ENCODE assay signal across 23 mouse cellular contexts in the genomic region with DNA sequence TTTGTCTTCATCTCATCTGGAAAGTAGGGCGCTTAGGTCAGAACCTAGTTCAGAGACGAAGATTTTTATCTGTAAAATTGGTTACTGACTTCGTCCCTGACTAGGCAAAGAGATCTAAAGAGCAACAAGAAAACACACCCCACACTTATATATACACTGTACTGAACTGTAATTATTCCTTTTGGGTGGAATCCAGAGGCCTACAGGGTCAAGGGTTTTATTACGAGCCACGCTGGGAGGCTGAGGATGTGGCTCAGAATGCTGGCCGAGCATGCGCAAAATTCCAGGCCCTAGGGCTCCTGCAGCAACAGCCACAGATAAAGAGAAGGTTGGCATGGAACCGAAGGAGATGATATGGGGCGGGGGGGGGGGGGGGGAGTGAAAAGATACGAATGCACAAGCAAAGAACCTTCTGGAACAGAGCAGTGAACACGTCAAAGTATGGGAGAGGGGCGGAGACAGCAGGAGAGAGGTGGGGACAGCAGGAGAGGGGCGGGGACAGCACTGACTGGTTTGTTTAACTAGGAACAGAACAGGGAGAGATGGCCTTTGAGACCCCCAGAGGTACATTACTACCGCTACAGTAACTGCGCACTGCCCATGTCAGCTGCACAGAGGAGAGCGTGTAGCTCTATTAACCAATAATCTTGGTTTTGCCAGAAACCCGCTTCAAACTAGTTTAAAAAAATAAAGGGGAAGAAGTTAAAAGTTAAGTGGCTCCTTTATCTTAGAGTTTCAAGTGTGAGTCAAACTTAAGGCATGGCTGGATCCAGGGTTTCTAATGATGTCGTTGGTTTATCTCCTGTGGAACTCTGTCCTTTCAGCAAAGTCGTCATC. TPM values are rescaled to one million over a fixed set of nuclear protein-coding genes. Genes with fewer than 3 reads are reported as not detected.
A peak's percentile ranks its signal among the peaks of the same experiment; 100 is the strongest.
DNase-seq lines count a peak whose midpoint lies in the region; ATAC-seq and TF ChIP-seq lines count a peak whose summit lies in the region.
"Had no signal": no experiment of that assay in that cellular context is flagged by ENCODE, and none has a peak within 500 bp of the region (broad histone marks: within the 10 kb centered on the region; RNA-seq: fewer than 3 reads in every experiment).

No protein-coding gene starts in this region.

- peak; percentile 5 to 23; a peak in 2 of 4 replicates for TF ChIP-seq EP300 in MEL (IDR thresholded peaks at IDR 0.05; ENCODE audit: low read depth in 1 of 2, low read length in 2 of 2)

- H3K27me3 ChIP-seq in embryonic facial prominence, embryonic 14.5 days (replicated peaks; ENCODE audit: control insufficient read depth, insufficient read depth, low read length) = peaks cover 25% of the 10 kb centered on the region
- peaks cover 47% of the 10 kb centered on the region for H3K27me3 ChIP-seq in embryonic facial prominence, embryonic 10.5 days (replicated peaks; ENCODE audit: low read depth, poor library complexity, severe bottlenecking)
- H3K27me3 ChIP-seq in kidney, embryonic 16.5 days (ENCODE audit: insufficient read depth, low read length) = peaks cover 20% of the 10 kb centered on the region
- H3K27me3 ChIP-seq in spleen, adult 2 months (ENCODE audit: control insufficient read depth, insufficient read depth, low read length) = no peaks in the 10 kb centered on the region
- peaks cover 6 to 9% of the 10 kb centered on the region in 2 experiments for H3K27me3 ChIP-seq in MEL (ENCODE audit: control insufficient read depth in 1 of 2, insufficient read depth in 2 of 2, low read length in 2 of 2)

- no peaks in the 10 kb centered on the region for H3K36me3 ChIP-seq in embryonic facial prominence, embryonic 14.5 days (ENCODE audit: control insufficient read depth, insufficient read depth, low read length)
- H3K36me3 ChIP-seq in embryonic facial prominence, embryonic 10.5 days (replicated peaks) = no peaks in the 10 kb centered on the region
- H3K36me3 ChIP-seq in kidney, embryonic 16.5 days (ENCODE audit: insufficient read depth, low read length) = no peaks in the 10 kb centered on the region
- no peaks in the 10 kb centered on the region for H3K36me3 ChIP-seq in spleen, adult 2 months (ENCODE audit: control insufficient read depth, insufficient read depth, low read length)
- peaks cover 0 to 5% of the 10 kb centered on the region in 2 experiments; a peak in 2 of 4 replicates for H3K36me3 ChIP-seq in MEL (ENCODE audit: control insufficient read depth in 1 of 2, insufficient read depth in 2 of 2, low read length in 2 of 2)
- H3K36me3 ChIP-seq: hindbrain, embryonic 12.5 days; limb, embryonic 13.5 days; midbrain, embryonic 13.5 days had no signal

- H3K4me1 ChIP-seq in embryonic facial prominence, embryonic 14.5 days (ENCODE audit: control insufficient read depth, insufficient read depth, low read length) = peaks cover 6% of the 10 kb centered on the region
- peaks cover 28% of the 10 kb centered on the region for H3K4me1 ChIP-seq in embryonic facial prominence, embryonic 10.5 days
- peaks cover 24% of the 10 kb centered on the region for H3K4me1 ChIP-seq in kidney, embryonic 16.5 days (ENCODE audit: insufficient read depth, low read length)
- H3K4me1 ChIP-seq in spleen, adult 2 months (ENCODE audit: control insufficient read depth, insufficient read depth, insufficient read length) = peaks cover 53% of the 10 kb centered on the region
- H3K4me1 ChIP-seq in MEL (ENCODE audit: control insufficient read depth in 1 of 2, insufficient read depth in 2 of 2, low read length in 2 of 2) = peaks cover 0 to 16% of the 10 kb centered on the region in 2 experiments; a peak in 2 of 4 replicates

- DNase-seq in embryonic facial prominence, embryonic 14.5 days (ENCODE audit: low spot score) = peak; percentile 27
- DNase-seq in embryonic facial prominence, embryonic 10.5 days (ENCODE audit: low spot score) = no peak
- peak; percentile 31 for DNase-seq in kidney, postnatal 14 days
- DNase-seq in spleen, adult 2 months (ENCODE audit: low read depth in 1 of 2, low spot score in 2 of 2) = no peak
- no peak for DNase-seq in spleen, adult 12 weeks (ENCODE audit: low spot score)
- DNase-seq in MEL (ENCODE audit: low read depth, low spot score) = peak; percentile 76
- no peak for DNase-seq in cerebellum, postnatal 4 days (ENCODE audit: low spot score in 2 of 2)
- DNase-seq: cerebellum, adult 2 months; cerebellum, postnatal 14 days; gastrocnemius, postnatal 14 days; heart, postnatal 14 days; kidney, postnatal 36 days; right cerebral cortex, postnatal 14 days had no signal

- 68% methylated on average over 18 of the region's 19 CpGs for WGBS in embryonic facial prominence, embryonic 14.5 days
- 80% methylated on average over 19 of the region's 19 CpGs for WGBS in embryonic facial prominence, embryonic 10.5 days
- 64% methylated on average over 17 of the region's 19 CpGs for WGBS in kidney, embryonic 16.5 days
- WGBS in spleen, adult 2 months = 73% methylated on average over 18 of the region's 19 CpGs

- H3K9ac ChIP-seq in embryonic facial prominence, embryonic 14.5 days (ENCODE audit: low read depth, low read length) = no peak overlapping the region
- H3K9ac ChIP-seq in kidney, embryonic 16.5 days (replicated peaks; ENCODE audit: low read length) = no peak overlapping the region
- H3K9ac ChIP-seq in MEL (ENCODE audit: control insufficient read depth, low read depth, low read length, poor library complexity, severe bottlenecking) = no peak overlapping the region
- H3K9ac ChIP-seq: hindbrain, embryonic 12.5 days; limb, embryonic 13.5 days; midbrain, embryonic 13.5 days had no signal

- TF ChIP-seq CTCF in spleen, adult 2 months (IDR thresholded peaks at IDR 0.05; ENCODE audit: extremely low read depth, insufficient read depth, insufficient read length, insufficient replicate concordance) = no peak
- no peak for TF ChIP-seq CTCF in MEL (IDR thresholded peaks at IDR 0.05 in 2 of 3, conservative IDR thresholded peaks at IDR 0.05 in 1 of 3; ENCODE audit: control insufficient read depth in 1 of 3, insufficient read depth in 1 of 3, low read depth in 2 of 3, low read length in 3 of 3, poor library complexity in 1 of 3, severe bottlenecking in 1 of 3)

- H3K4me2 ChIP-seq in embryonic facial prominence, embryonic 14.5 days (ENCODE audit: low read depth, low read length) = no peak overlapping the region
- no peak overlapping the region for H3K4me2 ChIP-seq in kidney, embryonic 16.5 days (replicated peaks; ENCODE audit: low read depth, low read length)
- H3K4me2 ChIP-seq: hindbrain, embryonic 12.5 days; limb, embryonic 13.5 days; liver, embryonic 11.5 days; midbrain, embryonic 13.5 days had no signal

- TF ChIP-seq POLR2A in spleen, adult 2 months (IDR thresholded peaks at IDR 0.05; ENCODE audit: low read depth, low read length) = no peak
- no peak for TF ChIP-seq POLR2A in MEL (IDR thresholded peaks at IDR 0.05; ENCODE audit: control insufficient read depth in 1 of 2, insufficient read depth in 1 of 2, low read depth in 1 of 2, low read length in 2 of 2, poor library complexity in 1 of 2)

- no peak overlapping the region for H3K27ac ChIP-seq in embryonic facial prominence, embryonic 14.5 days (replicated peaks; ENCODE audit: low read depth, low read length)
- H3K27ac ChIP-seq in embryonic facial prominence, embryonic 10.5 days (replicated peaks) = no peak overlapping the region
- no peak overlapping the region for H3K27ac ChIP-seq in kidney, embryonic 16.5 days (ENCODE audit: low read length)
- peak overlapping the region; percentile 97 for H3K27ac ChIP-seq in spleen, adult 2 months (ENCODE audit: insufficient read depth, low read length)
- H3K27ac ChIP-seq in MEL (ENCODE audit: control insufficient read depth, low read depth, low read length) = peak overlapping the region; percentile 28
- H3K27ac ChIP-seq: hindbrain, embryonic 12.5 days; hindbrain, postnatal 0 days; limb, embryonic 13.5 days; macrophage; midbrain, embryonic 13.5 days had no signal

- H3K79me2 ChIP-seq in MEL (ENCODE audit: control insufficient read depth, insufficient read depth, low read length, poor library complexity) = no peaks in the 10 kb centered on the region

- no peak overlapping the region for H3K4me3 ChIP-seq in embryonic facial prominence, embryonic 14.5 days (ENCODE audit: low read depth, low read length)
- H3K4me3 ChIP-seq in embryonic facial prominence, embryonic 10.5 days = no peak overlapping the region
- H3K4me3 ChIP-seq in kidney, embryonic 16.5 days (ENCODE audit: low read length) = no peak overlapping the region
- no peak overlapping the region for H3K4me3 ChIP-seq in spleen, adult 2 months (ENCODE audit: extremely low read depth, insufficient read depth, insufficient read length)
- peak overlapping the region in 1 of 2 experiments; percentile 24; a peak in 1 of 4 replicates for H3K4me3 ChIP-seq in MEL (ENCODE audit: control insufficient read depth in 1 of 2, insufficient read depth in 1 of 2, low read depth in 2 of 2, low read length in 2 of 2)
- H3K4me3 ChIP-seq: hindbrain, embryonic 12.5 days; limb, embryonic 13.5 days; midbrain, embryonic 13.5 days had no signal

- H3K9me3 ChIP-seq in embryonic facial prominence, embryonic 14.5 days (ENCODE audit: control insufficient read depth, low read length) = no peaks in the 10 kb centered on the region
- no peaks in the 10 kb centered on the region for H3K9me3 ChIP-seq in embryonic facial prominence, embryonic 10.5 days
- no peaks in the 10 kb centered on the region for H3K9me3 ChIP-seq in kidney, embryonic 16.5 days (ENCODE audit: low read length)
- H3K9me3 ChIP-seq in MEL (replicated peaks; ENCODE audit: insufficient read depth, low read length) = no peaks in the 10 kb centered on the region
- H3K9me3 ChIP-seq: hindbrain, embryonic 12.5 days; limb, embryonic 13.5 days; midbrain, embryonic 13.5 days had no signal

- no peak for TF ChIP-seq RAD21 in MEL (IDR thresholded peaks at IDR 0.05; ENCODE audit: low read depth, low read length)

- no peak for ATAC-seq in embryonic facial prominence, embryonic 14.5 days (ENCODE audit: low read depth)
- no peak for ATAC-seq in kidney, embryonic 16.5 days (ENCODE audit: low FRiP score, low TSS enrichment)
- ATAC-seq: forebrain, embryonic 14.5 days; hindbrain, postnatal 0 days; intestine, postnatal 0 days; midbrain, embryonic 13.5 days had no signal

RNA-seq across cellular contexts. Expression of a gene that starts 30.3 kb away (rescaled TPM):
- 528 and 551 TPM in 2 replicates for polyA plus RNA-seq in embryonic facial prominence, embryonic 14.5 days (2014; fragmentation: Nextera tagmentation; extraction: Ambion mirVana)
- 516 and 527 TPM in 2 replicates for polyA plus RNA-seq in embryonic facial prominence, embryonic 10.5 days (2016; fragmentation: Nextera tagmentation; extraction: Ambion mirVana)
- polyA plus RNA-seq in kidney, embryonic 16.5 days (2015; fragmentation: Nextera tagmentation; extraction: Ambion mirVana) = 372 and 438 TPM in 2 replicates
- polyA plus RNA-seq in spleen, adult 2 months (2012; rRNA removed) = 259 and 289 TPM in 2 replicates
- 2,589 and 2,603 TPM in 2 replicates for total RNA-seq in MEL (2012; rRNA removed)
- 1,000 to 10,000 TPM in 1 of 2 experiments, not detected in 1; 2,003 TPM for polyA plus RNA-seq in MEL (2012; ENCODE audit: insufficient read depth in 1 of 2, insufficient read length in 2 of 2, low read depth in 1 of 2, low replicate concordance in 2 of 2, missing spikeins in 1 of 2)

RNA-seq across cellular contexts. Expression of a gene that starts 59.8 kb away (rescaled TPM):
- polyA plus RNA-seq in embryonic facial prominence, embryonic 14.5 days (2014; fragmentation: Nextera tagmentation; extraction: Ambion mirVana) = 404 and 407 TPM in 2 replicates
- polyA plus RNA-seq in embryonic facial prominence, embryonic 10.5 days (2016; fragmentation: Nextera tagmentation; extraction: Ambion mirVana) = 593 and 611 TPM in 2 replicates
- polyA plus RNA-seq in kidney, embryonic 16.5 days (2015; fragmentation: Nextera tagmentation; extraction: Ambion mirVana) = 953 and 999 TPM in 2 replicates
- polyA plus RNA-seq in spleen, adult 2 months (2012; rRNA removed) = 138 and 195 TPM in 2 replicates
- 0.16 and 0.27 TPM in 2 replicates for total RNA-seq in MEL (2012; rRNA removed)
- under 1 TPM in 1 of 2 experiments, not detected in 1; 0.17 TPM for polyA plus RNA-seq in MEL (2012; ENCODE audit: insufficient read depth in 1 of 2, insufficient read length in 2 of 2, low read depth in 1 of 2, low replicate concordance in 2 of 2, missing spikeins in 1 of 2)
- total RNA-seq: granulocyte monocyte progenitor cell, adult 5-6 weeks had no signal

Comparison
In these comparisons a context has a peak if more than half of its experiments do, and no peak if none do; other contexts are left out.
1. DNase-seq: peak in embryonic facial prominence, embryonic 14.5 days (single experiment), kidney, postnatal 14 days (single experiment) and MEL (single experiment); none in embryonic facial prominence, embryonic 10.5 days (single experiment), spleen, adult 2 months (0 of 2), spleen, adult 12 weeks (single experiment) and cerebellum, postnatal 4 days (0 of 2).
2. H3K27ac ChIP-seq: peak in spleen, adult 2 months (single experiment) and MEL (single experiment); none in embryonic facial prominence, embryonic 14.5 days (single experiment), embryonic facial prominence, embryonic 10.5 days (single experiment) and kidney, embryonic 16.5 days (single experiment).
3. RNA of a gene that starts 59.8 kb away (polyA plus RNA-seq): 953 to 999 TPM in kidney, embryonic 16.5 days, 593 to 611 TPM in embryonic facial prominence, embryonic 10.5 days, 404 to 407 TPM in embryonic facial prominence, embryonic 14.5 days and 138 to 195 TPM in spleen, adult 2 months; 0.17 TPM in MEL; every median in the first group is over 100 times any median in the second.